Mouse (Mus musculus) adrenal gland, postnatal 14 days (tissue): ENCODE results near the gene Eva1c. TPM values are rescaled to one million over a fixed set of nuclear protein-coding genes. Genes with fewer than 3 reads are reported as not detected.

Source experiments
- DNase-seq: peaks from one replicate; pipeline ENCODE4 v3.0.0; 2021; ENCODE audit warnings: mixed read lengths
- microRNA-seq, 2 experiments: library from miRNA; unstranded; fragments of <30 nt; microRNA quantifications; one replicate each; pipeline ENCODE4 v1.2.0; 2021
- total RNA-seq: library from RNA; stranded (reverse); gene quantifications from 2 replicates; pipeline ENCODE4 v1.2.3, GENCODE M21; 2021

Gene Eva1c
- total RNA-seq, 1 experiment from 2014 or later, result 4.3 TPM

GRCm38 (mm10) chr16:90921471-90922159, 95.1 kb downstream of the Eva1c start:
- no peak for DNase-seq

GRCm38 (mm10) chr16:90924606-90925370, 98.3 kb downstream of the Eva1c start:
- DNase-seq, result peak; percentile 90

GRCm38 (mm10) chr16:90925461-90925860, 98.9 kb downstream of the Eva1c start:
- DNase-seq, result peak; percentile 86

GRCm38 (mm10) chr16:90927446-90927845, 100.9 kb downstream of the Eva1c start:
- no peak for DNase-seq

GRCm38 (mm10) chr16:90933534-90934176, 107.1 kb downstream of the Eva1c start:
- no peak for DNase-seq

- DNase-seq, result peak; percentile 86
Measured at GRCm38 (mm10) chr16:90934193-90934686, 107.7 kb downstream of the Eva1c start.

GRCm38 (mm10) chr16:90934687-90935328, 108.3 kb downstream of the Eva1c start, which contains the start of gene Cfap298:
Cfap298 (minus strand) TSS chr16:90935114.
- DNase-seq, result peak; percentile 95

- no peak for DNase-seq
Measured at GRCm38 (mm10) chr16:90941246-90941645, 114.7 kb downstream of the Eva1c start.

- DNase-seq, result no peak
Measured at GRCm38 (mm10) chr16:90946977-90947376, 120.5 kb downstream of the Eva1c start.

- no peak for DNase-seq
Measured at GRCm38 (mm10) chr16:90950354-90950963, 123.9 kb downstream of the Eva1c start.

GRCm38 (mm10) chr16:90953147-90953546, 126.6 kb downstream of the Eva1c start:
- no peak for DNase-seq

- DNase-seq, result no peak
Measured at GRCm38 (mm10) chr16:90953770-90954169, 127.3 kb downstream of the Eva1c start.

Small RNA genes within 50 kb of the gene (microRNA-seq; reads per million reads assigned to microRNA genes)
- gene Gm22933, result 0 reads per million in 2 experiments

Other genes with a start within 250 kb of the Eva1c start
- 7.4 and 8.6 TPM in 2 replicates for gene Mis18a, start 99.3 kb upstream of the Eva1c start, total RNA-seq
- gene Mrap, start 88.5 kb upstream of the Eva1c start, total RNA-seq, result 497 and 542 TPM in 2 replicates
- 16.4 and 17.0 TPM in 2 replicates for gene Urb1, start 16.3 kb upstream of the Eva1c start, total RNA-seq
- 30.2 and 30.3 TPM in 2 replicates for gene Cfap298, start 108.4 kb downstream of the Eva1c start, total RNA-seq
- 36.9 and 42.8 TPM in 2 replicates for gene Synj1, start 184.6 kb downstream of the Eva1c start, total RNA-seq
- 52.7 and 54.6 TPM in 2 replicates for gene Paxbp1, start 217.8 kb downstream of the Eva1c start, total RNA-seq